Mouse (Mus musculus) gastrocnemius, postnatal 14 days (tissue): ENCODE results near the gene Pde11a. TPM values are rescaled to one million over a fixed set of nuclear protein-coding genes. Genes with fewer than 3 reads are reported as not detected.
A peak's percentile ranks its signal among the peaks of the same experiment; 100 is the strongest.

ENCODE experiments used
- DNase-seq: peaks from one replicate; pipeline ENCODE4 v3.0.0; 2021; ENCODE audit warnings: mixed read lengths
- intact Hi-C: fragments of 180-260 bp; cut with DNase I; formaldehyde crosslinking; loops from one replicate; pipeline ENCODE4 v1.15.1; 2025; ENCODE audit warnings: low total_unique reads
- total RNA-seq, 2 experiments: library from RNA; stranded (reverse); gene quantifications; 2 replicates each; pipeline ENCODE4 v1.2.3; 2021

The Pde11a gene
- total RNA-seq, 2 experiments from 2014 or later = 0.07 to 0.14 TPM

DNA sequence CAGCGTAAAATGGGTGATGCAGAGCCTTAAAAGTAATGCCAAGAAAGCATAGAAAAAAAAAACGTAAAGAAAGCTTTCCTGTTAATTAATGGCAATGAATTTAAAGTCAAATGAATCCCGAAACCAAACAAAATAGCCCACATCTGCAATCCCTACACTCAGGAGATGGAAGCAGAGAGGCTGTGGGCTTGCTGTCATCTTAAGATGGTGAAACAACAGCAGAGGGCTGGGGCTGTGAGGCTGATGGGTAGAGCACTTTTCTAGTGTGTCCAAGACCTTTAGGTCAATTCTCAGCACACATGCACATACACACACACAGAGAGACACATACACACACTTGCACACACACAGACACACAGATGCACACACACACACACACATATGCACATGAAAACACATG lies 12.4 kb downstream of the Pde11a start:
- intact Hi-C loops = no loop called here
- no peak for DNase-seq

DNA sequence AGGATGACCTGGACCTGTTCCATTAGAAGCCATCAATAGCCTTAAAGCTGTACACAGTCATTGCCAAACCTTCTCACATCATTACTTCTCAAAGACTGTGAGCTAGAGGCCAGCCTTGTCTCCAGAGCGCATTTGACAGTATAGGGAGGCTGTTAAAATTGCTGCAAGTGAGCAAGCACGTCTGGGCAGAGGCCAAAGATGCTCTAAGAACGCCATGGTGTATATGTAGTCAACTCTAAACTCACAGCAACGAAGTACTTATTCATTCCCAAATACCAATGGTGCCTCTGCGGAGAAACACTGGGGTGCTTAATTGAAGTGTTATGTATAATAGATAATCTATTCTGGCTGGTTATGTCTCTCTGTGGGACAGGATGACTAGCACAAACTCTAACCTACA lies 14.1 kb downstream of the Pde11a start:
- DNase-seq = no peak
- intact Hi-C loops = no loop called here

DNA sequence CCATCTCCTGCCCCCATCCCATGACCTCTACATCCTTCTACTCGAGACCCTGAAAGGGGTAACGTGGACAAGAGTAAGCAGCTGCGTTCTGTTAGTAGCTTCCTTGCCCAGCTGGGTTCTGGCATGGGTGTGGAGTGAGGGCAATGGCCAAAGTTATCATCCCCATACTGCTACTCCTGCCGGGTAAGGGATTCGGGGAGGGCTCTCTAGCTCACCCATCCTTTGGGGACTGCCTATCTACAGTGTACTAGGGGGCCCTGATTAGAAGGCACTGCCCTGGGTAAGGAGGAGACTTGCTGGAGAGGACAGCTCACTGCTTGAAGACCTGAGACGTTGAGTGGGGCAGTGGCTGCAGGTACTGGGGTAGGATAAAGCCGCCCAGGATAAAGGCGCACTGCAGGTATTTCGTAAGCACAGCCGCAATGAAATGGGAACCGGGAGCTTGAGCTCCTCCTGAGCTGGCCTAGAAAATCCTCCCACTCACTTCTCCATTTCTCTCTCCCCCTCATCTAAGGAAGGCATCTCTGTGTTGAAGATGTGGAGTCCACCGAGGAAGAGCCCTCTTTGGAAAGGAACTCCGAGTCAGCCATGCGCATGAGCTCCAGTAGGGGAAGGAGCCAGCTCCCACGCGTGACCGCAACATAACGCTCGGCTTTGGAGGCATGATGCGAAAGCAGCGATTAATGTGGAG lies 15.2 kb downstream of the Pde11a start:
- intact Hi-C loops = no loop called here
- no peak for DNase-seq

GRCm38 (mm10) chr2:76320336-76320735 lies 18.2 kb downstream of the Pde11a start:
- intact Hi-C loops = no loop called here
- DNase-seq = no peak

DNA sequence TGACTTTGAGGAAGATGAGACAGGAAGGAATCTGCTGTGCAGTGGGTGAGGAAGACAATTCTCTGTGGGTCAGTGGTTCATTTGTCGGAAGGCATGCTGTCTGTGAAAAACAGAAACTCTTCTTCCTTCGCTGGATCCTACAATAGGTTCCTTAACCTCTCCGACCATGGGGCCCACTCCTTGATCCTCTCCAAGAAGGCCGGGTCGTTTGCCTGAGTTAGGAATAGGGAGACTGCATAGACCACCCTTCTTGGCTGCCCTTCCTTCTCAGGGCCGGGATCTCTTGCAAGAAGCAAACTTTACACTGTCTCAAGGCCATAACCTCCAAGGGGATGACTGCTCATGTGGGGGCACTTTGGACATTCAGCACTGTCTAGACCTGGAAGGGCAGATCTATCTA lies 19.3 kb downstream of the Pde11a start:
- intact Hi-C loops = no loop called here
- no peak for DNase-seq

DNA sequence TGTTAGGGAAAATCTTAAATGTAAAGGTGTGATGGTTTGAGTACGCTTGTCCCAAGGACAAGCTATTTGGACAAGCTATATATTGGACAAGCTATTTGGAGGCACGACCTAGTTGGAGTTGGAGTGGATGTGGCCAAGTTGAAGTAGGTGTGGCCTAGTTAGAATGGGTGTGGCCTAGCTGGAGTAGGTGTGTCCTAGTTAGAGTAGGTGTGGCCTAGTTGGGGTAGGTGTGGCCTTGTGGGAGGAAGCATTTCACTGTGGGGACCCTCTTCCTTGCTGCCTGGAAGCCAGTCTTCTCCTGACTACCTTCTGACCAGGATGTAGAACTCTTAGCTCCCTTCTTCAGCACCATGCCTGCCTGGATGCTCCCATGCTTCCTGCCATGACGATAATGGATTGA lies 50.9 kb downstream of the Pde11a start:
- no peak for DNase-seq
- intact Hi-C loops = no loop called here

DNA sequence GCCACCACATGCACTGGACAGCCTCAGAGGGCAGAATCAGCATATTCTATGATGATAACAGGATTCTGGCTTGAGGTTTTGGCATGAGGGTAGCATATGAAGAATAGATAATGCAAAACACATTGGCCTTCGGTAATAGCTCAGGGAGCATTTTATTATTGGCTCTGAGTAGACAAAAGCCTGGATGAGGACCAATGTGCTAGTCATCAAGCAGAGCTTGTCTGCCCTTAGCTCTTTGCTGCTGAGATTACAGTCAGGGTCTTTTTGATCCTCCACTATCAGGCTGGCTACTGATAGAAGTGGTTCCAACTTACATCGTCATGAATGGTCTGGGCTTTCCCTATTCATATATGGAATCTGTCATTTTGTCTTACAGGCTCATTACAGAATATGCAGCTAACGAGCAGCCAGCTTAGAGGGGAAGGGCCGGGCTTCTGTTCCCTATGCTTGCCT lies 52.3 kb downstream of the Pde11a start:
- intact Hi-C loops = no loop called here

GRCm38 (mm10) chr2:76285150-76285549 lies 53.4 kb downstream of the Pde11a start:
- DNase-seq = no peak
- intact Hi-C loops = no loop called here

More for the DNA sequence above, 52.3 kb downstream of the Pde11a start:
- DNase-seq = peak; percentile 4

GRCm38 (mm10) chr2:76283378-76284132 lies 55.0 kb downstream of the Pde11a start:
- intact Hi-C loops = no loop called here

GRCm38 (mm10) chr2:76269494-76269893 lies 69.1 kb downstream of the Pde11a start:
- intact Hi-C loops = no loop called here
- no peak for DNase-seq

More at GRCm38 (mm10) chr2:76283378-76284132, 55.0 kb downstream of the Pde11a start:
- DNase-seq = peak; percentile 22

GRCm38 (mm10) chr2:76267335-76267734 lies 71.2 kb downstream of the Pde11a start:
- DNase-seq = no peak
- intact Hi-C loops = no loop called here

GRCm38 (mm10) chr2:76266622-76267021 lies 72.0 kb downstream of the Pde11a start:
- no peak for DNase-seq
- intact Hi-C loops = no loop called here

- DNase-seq = no peak
- intact Hi-C loops = no loop called here
Observed at GRCm38 (mm10) chr2:76264258-76264657, 74.3 kb downstream of the Pde11a start.

DNA sequence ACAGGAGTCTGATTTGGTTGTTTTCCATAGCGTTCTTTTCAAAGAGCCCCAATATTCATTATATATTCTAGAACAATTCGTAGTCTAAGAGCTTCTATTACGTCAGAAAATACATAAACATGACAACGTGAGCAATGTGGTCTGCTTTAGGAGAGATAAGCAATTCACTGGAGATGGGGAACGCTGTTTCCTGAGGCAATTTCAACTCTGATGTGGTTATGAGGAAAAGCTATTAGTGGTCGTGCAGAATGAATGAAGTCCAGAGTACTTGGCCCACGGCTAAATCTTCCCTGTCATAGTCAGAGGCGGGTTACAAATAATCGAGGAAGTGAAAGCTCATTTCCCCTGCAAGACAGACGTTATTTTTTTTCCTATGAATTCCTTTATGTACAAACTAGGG lies 75.9 kb downstream of the Pde11a start:
- no peak for DNase-seq
- intact Hi-C loops = no loop called here

DNA sequence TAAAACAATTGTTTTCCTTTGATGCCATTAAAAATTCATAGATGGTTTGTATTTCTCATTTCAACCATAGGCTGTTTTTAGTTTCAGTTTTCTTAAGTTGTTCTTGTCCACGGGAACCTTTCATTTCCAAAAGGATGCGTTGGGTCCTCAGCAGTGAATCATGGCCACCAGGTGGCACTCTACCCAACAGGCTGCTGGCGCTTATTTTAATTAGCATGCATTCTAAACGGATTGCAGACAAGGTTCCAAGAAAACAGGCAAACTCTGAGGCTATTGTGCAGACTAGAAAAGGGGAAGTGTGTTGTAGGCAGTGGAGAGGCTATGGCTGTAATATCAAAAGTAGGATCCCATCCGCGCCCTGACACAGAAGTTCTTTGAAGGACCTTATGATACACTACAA lies 83.7 kb downstream of the Pde11a start:
- DNase-seq = peak; percentile 47
- intact Hi-C loops = loop anchor here (10.0 kb wide), 1 partner anchor 110 kb away; the partner anchor contains the start of genes Cyct and Rbm45

DNA sequence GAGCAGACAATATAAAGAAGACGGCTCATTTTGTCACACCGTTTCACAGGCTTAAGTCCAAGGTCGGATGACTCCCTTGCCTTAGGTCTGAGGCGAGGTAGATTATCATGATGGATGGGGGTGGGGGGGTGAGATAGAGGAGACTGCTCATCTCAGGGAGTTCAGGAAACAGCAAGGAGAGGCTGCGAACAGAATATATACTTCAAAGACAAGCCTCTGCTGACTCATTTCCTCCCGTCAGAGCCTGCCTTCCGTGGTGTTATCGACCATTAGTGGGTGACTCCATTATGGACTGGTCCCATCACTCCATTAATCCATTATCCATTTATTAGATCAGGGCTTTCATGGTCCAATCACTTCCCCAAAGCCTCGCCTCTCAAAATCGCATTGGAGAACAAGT lies 87.2 kb downstream of the Pde11a start:
- intact Hi-C loops = loop anchor here (10.0 kb wide), 1 partner anchor 113 kb away; the partner anchor contains the start of genes Cyct and Rbm45
- DNase-seq = no peak

- no peak for DNase-seq
- intact Hi-C loops = no loop called here
Observed at GRCm38 (mm10) chr2:76248242-76248641, 90.3 kb downstream of the Pde11a start.

- no peak for DNase-seq
- intact Hi-C loops = no loop called here
Observed at GRCm38 (mm10) chr2:76239175-76239574, 99.4 kb downstream of the Pde11a start.

DNA sequence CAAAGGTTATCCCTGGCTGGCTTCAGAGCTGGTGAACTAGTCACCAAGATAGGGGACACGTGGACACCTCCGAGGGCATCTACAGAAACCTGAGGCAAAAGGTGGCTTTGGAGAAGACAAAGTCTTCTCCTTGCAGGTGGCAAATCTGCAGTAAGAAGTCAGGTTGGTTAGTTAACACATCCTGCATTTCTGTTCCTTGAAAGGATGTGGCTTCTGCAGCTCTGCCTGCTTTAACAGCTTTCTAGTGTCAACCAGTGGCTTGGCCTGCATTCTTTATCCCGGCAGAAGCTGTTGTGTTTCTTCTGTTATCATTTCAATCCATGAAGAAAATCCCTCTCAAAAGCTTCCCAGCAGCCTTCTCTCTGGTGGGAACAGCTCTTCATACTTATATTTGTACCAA lies 100.1 kb downstream of the Pde11a start:
- intact Hi-C loops = no loop called here

DNA sequence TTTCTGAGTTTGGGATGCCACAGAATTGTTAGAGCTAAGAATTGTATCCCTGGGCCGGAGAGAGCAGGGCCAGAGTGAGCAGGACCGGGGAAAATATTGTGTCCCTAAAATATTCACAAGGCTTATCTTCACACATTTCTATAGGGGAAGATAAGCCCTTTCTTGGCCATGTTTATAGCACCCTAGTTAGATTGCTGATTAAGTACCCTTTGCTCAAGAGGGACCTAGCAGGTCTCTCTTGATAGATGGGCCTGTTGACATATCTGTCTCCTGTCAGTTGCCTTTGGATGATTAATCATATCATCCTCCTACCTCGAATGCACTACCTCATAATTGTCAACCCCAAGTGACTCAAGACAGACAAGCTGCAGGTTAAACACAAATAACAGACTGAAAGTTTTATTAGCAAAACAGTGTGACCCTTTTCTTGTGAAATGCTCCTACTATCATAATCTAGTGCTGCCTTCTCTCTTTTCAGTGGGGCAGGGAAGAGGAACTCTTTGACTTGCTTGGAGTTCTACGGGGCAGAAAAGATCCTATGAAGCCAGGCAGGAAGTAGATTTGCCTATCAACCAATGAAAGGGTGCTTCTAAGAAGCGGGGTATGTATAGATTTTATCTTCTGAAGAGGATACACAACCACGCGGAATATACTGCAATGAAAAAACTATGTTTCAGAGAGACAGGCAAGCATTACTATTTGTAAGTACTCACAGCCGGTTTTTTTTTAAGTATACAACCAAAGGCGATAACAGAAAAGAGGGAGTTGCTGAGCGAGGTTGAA lies 100.7 kb downstream of the Pde11a start:
- intact Hi-C loops = no loop called here
- no peak for DNase-seq

More for the DNA sequence above, 100.1 kb downstream of the Pde11a start:
- DNase-seq = no peak
